2 mouse cellular contexts compared by ENCODE assay signal in the genomic region with DNA sequence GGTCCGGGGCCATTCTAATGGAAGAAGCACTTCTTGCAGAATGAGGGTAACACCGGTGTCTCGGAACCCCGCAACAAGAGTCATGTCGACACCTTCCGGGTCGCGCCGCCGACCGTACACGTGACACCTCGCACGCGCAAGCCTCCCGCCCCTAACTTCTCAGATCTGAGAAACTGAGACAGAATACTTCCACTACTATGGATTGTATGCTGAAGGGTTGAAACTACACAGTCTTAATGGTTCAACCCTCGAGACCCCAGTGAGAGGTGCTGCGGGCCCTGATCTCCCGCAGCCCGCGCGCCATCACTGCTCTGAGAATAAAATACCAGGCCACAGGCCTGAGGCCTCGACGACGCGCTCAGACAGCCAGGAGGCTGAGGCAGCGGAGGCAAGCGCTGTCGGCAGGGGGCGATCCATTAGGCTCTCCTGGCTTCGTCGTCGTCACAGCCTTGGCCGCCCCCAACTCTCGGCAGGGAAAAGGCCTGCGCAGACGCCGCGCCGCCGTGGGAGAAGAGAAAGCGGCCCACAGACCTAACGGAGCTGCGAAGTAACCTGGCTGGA.
A peak's percentile ranks its signal among the peaks of the same experiment; 100 is the strongest.
TF ChIP-seq lines count a peak whose summit lies in the region.

No protein-coding gene starts in this region.

TF ChIP-seq in C2C12, 6 proteins besides CTCF, POLR2A, EP300 and RAD21:
- TF ChIP-seq MAX (IDR thresholded peaks at IDR 0.05) (peak; percentile 56), MYOG (IDR thresholded peaks at IDR 0.05; ENCODE audit: control insufficient read depth, extremely low read depth, insufficient read length) (no peak), USF1 (IDR thresholded peaks at IDR 0.05; ENCODE audit: low read depth) (peak; percentile 85), FOSL1 (IDR thresholded peaks at IDR 0.05; ENCODE audit: insufficient read depth, low read length, poor library complexity, severe bottlenecking) (no peak), CEBPB (IDR thresholded peaks at IDR 0.05; ENCODE audit: low read depth) (no peak), MYOD1 (IDR thresholded peaks at IDR 0.05; ENCODE audit: control insufficient read depth, insufficient read length, low read depth) (no peak)

TF ChIP-seq in myocyte, 11 proteins besides CTCF, POLR2A, EP300 and RAD21:
- TF ChIP-seq TCF12 (IDR thresholded peaks at IDR 0.05; ENCODE audit: insufficient read depth, poor library complexity, severe bottlenecking) (no peak), TCF3 (IDR thresholded peaks at IDR 0.05; ENCODE audit: insufficient read length, low read depth) (no peak), E2F4 (IDR thresholded peaks at IDR 0.05; ENCODE audit: insufficient read depth) (no peak), MYOD1 (IDR thresholded peaks at IDR 0.05; ENCODE audit: control insufficient read depth in 1 of 3, insufficient read length in 2 of 3, low read depth in 2 of 3) (no peak), MAX (IDR thresholded peaks at IDR 0.05; ENCODE audit: low read depth) (no peak), USF1 (IDR thresholded peaks at IDR 0.05; ENCODE audit: low read depth) (peak; percentile 74)
